Mouse (Mus musculus) splenic B cell, adult 2 months (primary cell): ENCODE data around the gene Unc5cl.

Source experiments
- DNase-seq: peaks from one replicate; pipeline ENCODE4 v3.0.0-alpha.2; 2011; ENCODE audit warnings: low read depth, low spot score
- H3K27me3 ChIP-seq: 2 replicates; pipeline ENCODE4 v1.6.1; 2012; ENCODE audit warnings: mild to moderate bottlenecking, low read length, moderate library complexity, mixed read lengths; ENCODE audit not compliant: control insufficient read depth, poor library complexity, insufficient read depth, severe bottlenecking
- H3K36me3 ChIP-seq: 2 replicates; pipeline ENCODE4 v1.6.1; 2012; ENCODE audit warnings: mild to moderate bottlenecking, low read length, moderate library complexity, mixed read lengths; ENCODE audit not compliant: control insufficient read depth, poor library complexity, insufficient read depth, severe bottlenecking

The Unc5cl gene

DNA sequence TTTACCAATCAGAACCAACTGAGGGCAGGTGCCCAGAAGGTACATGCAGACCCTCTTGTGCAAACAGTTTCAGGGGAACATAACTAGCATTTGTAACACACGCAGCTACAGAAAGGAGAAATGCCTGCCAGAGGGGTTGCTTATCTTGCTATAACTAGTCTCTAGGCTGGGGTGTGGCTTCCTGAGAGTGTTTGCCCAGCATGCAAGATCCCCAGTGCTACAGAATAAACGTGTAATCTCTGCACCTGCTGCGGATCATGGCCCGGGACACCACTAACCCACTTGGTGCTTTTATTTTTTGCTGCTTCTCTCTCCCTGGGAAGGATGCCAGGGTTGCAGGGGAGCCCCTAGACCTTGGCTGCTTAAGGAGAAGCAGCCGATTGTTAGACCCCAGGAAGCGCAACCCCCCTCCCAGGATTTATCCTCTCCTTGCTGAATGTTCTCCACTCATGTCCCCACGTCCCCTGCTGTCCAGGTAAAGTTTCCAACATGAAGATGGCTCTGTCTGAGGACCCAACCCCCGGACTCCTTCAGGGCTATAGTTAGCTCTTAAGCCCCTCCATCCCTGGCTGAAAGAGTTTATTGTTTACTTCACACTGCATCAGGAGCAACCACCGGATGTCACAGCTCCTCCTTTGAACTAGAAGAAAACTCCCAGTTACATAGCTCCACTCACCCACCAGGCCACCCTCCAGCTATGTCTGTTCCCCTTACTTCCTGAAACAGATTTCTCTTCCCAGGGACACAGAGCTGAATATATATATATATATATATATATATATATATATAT is 28.7 kb upstream of the Unc5cl start:
- DNase-seq, result peak; percentile 49
- Histone ChIP-seq H3K27me3 (no peaks in the 10 kb centered on the region), H3K36me3 (no peaks in the 10 kb centered on the region)

DNA sequence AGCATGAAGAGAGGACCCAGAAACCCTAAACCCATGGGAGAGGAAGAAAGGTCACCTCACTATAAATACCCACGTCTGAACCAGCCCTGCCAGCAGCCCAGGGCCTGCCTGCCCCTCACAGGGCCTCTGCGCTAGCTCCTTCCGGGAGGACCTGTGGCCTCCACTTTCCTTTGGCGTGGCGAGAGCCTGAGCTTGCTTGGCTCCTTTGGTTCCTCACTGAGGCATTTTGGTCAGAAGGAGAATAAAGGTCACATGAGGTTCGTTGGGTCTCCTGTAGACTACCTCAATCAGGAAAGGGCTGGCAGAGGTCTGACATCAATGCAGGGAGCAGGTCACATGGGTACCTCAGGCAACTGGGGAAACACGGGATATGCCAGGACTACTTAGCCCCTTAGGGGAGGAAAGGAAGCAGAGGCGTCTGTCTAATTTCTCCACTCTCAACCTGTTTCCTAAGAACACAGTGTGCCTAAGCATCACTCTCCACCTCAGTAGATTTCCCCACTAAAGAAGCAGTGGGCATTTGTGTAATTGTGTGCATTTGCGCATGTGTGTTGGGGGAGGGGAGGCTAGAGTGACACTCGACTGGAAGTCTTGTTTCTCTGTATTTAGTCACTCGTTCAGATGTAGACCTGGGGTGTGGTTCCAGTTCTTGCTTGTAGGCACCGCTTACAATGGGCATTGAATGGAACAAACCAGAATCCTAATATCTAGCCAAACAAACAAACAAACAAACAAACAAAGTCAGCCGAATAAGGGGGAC is 27.5 kb upstream of the Unc5cl start:
- Histone ChIP-seq H3K27me3 (no peaks in the 10 kb centered on the region), H3K36me3 (no peaks in the 10 kb centered on the region)
- DNase-seq, result peak; percentile 68

DNA sequence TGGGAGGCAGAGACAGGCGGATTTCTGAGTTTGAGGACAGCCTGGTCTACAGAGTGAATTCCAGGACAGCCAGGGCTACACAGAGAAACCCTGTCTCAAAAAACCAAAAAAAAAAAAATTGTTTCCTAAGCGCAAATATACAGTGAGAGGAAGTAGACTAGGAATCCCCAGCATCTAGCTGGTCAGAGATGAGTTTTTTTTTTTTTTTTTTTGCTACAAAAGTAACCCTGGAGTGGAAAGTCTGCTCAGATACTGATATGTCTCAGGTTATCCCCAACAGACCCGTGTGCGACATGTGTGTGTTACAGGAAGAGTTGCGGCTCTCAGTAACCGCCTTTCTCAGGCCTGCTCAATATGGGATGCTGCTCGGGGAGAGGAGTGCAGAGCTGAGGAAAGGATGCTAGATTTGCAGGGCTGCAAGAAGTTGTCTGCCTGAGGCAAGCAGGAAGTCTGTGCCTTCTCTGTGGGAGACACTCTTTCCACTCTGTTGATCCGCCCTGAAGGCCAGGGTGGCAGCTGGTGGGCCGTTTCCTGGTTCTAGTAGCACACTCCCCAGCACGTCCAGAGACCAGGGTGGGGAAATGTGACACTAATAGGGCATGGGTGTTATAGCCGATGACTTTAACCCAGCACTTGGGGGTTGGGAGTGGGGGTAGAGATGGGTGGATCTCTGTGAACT is 26.7 kb upstream of the Unc5cl start:
- Histone ChIP-seq H3K27me3 (no peaks in the 10 kb centered on the region), H3K36me3 (no peaks in the 10 kb centered on the region)
- DNase-seq, result peak; percentile 58

DNA sequence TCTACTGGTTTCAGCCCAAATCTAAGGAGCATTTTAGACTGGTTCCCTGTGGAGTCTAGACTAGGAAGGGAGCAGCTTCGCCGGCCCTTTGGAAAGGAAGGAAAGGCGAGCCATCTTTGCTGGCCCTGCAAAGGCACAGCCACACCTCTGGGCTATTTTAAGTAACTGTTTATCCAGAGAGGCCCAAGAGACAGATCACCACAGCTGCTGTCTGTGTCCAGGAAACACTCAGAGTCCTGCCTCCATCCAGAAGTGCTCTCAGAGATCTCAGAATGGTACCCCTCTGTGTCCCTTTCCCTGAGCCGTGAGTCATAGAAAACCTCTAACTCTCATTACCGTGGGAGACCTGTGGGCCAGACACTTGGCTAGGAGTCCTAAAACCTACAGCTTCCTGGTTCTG is 24.3 kb upstream of the Unc5cl start:
- H3K27me3 ChIP-seq, result no peaks in the 10 kb centered on the region
- no peaks in the 10 kb centered on the region for H3K36me3 ChIP-seq
- DNase-seq, result no peak

DNA sequence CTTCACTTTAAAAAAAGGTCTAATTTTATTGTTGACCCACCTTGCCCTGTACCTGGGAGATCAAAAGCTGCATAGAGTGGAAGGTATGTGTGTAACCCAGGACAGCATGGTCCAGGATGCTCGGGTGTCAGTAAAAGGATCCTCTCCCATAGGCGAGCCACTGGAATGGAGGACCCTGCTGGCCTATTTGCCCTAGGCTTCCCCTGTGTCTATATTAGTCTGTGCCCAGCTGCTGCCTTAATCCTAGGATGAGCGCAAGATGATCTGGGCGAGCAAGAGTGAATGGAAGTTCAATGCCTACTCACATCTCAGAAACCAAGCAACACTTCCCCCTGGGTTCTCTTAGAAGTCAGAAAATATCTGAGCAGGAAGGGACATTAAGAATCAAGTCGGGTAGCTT is 23.6 kb upstream of the Unc5cl start:
- Histone ChIP-seq H3K36me3 (no peaks in the 10 kb centered on the region), H3K27me3 (no peaks in the 10 kb centered on the region)
- no peak for DNase-seq

DNA sequence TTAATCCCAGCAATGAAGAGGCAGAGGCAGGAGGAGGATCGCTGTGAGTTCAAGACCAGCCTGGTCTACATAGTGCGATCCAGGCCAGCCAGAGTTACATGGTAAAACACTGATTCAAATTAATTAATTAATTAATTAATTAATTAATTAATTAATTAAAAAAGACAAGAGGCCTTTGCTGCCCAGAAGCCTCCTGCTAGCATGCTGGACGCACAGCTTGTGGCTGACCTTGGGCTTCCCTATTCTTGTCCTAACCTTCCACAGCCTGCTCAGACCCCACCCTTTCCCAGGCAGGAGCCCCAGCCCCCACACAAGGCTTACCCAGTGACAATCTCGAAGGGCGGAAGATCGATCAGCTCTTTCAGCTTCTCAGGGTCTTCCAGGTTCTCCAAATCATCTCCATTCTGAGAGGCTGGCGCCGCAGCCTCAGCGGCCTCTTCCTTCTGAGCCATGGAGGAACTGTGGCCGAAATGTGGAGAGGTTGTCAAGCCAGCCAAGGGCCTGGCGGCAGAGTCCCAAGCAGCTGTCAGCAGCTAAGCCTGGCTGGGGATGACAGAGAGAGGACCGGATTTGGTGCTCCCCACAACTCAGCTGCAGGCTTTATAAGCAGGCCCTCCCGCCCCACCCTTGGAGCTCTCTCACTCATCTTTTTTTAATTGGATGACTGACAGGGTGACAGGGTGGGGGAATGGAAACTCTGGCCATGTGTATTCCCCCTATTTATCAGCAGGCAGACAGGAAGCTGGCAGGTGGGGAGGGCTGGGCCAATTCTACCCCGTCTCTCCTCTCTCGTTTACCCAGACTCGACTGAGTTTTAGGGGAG is 22.3 kb upstream of the Unc5cl start, which contains the start of gene Apobec2:
Apobec2 (minus strand) TSS at position 773 of the 823 bp plus-strand sequence.
- Histone ChIP-seq H3K27me3 (no peaks in the 10 kb centered on the region), H3K36me3 (no peaks in the 10 kb centered on the region)
- DNase-seq, result no peak

DNA sequence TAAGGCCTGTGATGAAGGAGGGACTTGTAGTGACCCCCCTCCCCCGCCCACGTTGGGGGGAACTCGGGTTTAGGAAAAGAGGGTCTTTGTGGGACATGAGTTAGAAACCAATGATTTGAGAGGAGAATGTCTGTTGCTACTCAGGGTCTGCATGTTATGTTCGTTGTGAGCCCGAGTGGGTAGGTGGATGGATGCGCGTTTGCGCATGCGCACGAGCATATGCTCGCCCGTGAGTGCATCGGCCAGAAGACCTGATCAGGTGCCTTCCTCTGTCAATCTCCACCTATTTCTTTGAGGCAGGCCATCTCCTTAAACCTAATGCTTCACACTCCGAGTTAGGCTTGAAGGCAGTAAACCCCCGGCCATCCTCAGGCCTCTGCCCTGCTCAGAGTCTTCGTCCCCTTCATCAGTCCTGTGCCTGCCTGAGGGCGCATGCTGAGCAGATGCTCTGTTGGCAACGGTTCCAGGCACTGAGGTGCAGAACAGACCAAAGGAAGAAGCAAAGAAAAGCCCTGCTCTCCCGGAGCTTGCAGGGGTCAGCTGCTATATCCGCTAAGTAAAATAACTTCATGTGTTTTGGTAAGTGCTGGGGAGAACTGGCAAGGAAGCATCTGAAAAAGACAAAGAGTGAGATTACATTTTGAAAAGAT is 21.6 kb upstream of the Unc5cl start:
- H3K27me3 ChIP-seq, result no peaks in the 10 kb centered on the region
- no peaks in the 10 kb centered on the region for H3K36me3 ChIP-seq
- no peak for DNase-seq

DNA sequence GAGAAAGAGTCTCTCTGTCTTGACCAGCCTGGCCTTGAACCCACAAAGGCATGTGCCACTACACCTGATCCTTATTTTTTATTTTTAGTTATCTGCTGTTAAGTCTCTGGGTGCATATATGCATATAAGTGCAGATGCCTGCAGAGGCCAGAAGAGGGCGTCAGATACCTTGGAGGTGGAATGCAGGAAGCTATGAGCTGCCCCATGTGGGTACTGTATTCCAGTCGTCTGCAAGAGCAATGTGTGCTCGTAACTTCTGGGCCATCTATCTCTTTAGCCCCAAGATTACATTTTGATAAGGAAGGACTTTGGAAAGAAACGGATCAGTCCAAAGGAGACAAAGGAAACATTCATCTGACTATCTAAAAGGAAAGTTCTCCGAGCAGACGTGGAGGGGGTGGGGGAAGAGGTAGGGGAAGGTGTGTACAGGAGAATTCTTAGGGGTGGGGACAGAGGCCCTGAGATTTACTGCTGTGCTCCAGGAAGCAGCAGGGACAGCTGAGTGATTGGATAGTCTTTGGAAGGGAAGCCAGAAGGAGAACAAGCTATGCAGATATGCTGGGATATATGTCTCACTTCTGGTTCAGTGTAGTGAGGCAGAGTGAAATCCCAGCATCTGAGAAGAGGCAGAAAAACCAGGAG is 20.9 kb upstream of the Unc5cl start:
- Histone ChIP-seq H3K36me3 (no peaks in the 10 kb centered on the region), H3K27me3 (no peaks in the 10 kb centered on the region)
- DNase-seq, result no peak

DNA sequence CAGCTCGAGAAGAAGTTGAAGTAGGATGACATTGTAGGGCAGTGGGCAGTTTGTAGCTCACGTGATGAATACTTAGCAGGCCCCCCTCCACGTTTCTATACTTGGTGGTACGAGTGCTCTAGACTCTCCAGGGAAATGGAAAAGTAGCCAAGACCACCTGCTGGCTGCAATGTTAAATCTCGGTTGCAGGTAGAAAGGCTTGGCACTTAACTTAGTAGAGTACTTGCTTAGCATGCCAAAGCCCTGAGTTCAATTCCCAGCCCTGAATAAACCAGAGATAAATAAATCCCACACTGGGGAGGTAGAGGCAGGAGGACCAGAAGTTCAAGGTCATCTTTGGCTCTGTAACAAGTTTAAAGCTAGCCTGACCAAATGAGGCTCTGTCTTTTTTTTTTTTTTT is 20.2 kb upstream of the Unc5cl start:
- no peaks in the 10 kb centered on the region for H3K27me3 ChIP-seq
- no peak for DNase-seq
- no peaks in the 10 kb centered on the region for H3K36me3 ChIP-seq

DNA sequence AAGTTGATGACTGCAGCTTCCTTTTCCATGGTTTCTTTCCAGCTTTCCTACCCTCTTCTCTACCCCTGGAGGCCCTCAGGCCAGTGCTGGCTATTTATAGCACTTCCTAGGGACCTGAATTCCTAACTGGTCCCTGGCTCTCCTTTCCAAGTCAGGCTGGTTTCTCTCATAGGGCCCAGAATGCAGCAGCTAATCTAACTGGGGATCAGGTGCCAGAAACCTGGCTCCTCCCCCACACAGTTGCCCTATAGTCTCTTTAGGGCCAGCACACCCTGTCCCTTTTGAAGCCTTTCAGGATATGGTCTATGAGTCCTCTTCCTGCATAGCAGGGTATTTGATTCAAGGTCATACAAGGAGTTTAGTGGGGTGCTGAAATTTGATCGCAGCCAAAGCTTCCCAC is 18.2 kb upstream of the Unc5cl start:
- no peak for DNase-seq
- H3K27me3 ChIP-seq, result no peaks in the 10 kb centered on the region
- H3K36me3 ChIP-seq, result no peaks in the 10 kb centered on the region

DNA sequence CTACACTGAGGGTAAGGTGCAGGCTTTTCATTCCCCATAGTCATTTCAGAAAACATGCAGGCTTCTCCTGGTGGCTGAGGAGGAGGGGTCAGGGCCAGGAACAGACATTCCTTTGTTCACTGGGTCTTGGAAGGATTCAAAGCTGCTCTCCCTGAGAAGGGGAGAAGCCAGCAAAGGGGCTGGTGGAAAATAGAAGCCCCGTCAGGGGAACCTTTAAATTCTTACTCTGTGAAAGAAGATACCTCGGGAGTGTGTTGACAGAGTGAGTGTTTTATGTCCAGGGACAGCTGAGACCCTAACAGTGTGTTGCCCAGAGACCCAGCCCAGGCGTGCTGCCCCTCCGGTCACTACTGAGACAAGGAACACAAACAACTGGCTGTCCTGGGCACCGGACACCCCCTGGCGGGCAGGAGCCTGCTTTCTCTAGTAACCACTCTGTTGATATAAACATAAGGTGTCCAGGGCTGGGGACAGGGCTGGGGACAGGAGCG is 17.2 kb upstream of the Unc5cl start:
- no peak for DNase-seq
- Histone ChIP-seq H3K27me3 (no peaks in the 10 kb centered on the region), H3K36me3 (no peaks in the 10 kb centered on the region)

DNA sequence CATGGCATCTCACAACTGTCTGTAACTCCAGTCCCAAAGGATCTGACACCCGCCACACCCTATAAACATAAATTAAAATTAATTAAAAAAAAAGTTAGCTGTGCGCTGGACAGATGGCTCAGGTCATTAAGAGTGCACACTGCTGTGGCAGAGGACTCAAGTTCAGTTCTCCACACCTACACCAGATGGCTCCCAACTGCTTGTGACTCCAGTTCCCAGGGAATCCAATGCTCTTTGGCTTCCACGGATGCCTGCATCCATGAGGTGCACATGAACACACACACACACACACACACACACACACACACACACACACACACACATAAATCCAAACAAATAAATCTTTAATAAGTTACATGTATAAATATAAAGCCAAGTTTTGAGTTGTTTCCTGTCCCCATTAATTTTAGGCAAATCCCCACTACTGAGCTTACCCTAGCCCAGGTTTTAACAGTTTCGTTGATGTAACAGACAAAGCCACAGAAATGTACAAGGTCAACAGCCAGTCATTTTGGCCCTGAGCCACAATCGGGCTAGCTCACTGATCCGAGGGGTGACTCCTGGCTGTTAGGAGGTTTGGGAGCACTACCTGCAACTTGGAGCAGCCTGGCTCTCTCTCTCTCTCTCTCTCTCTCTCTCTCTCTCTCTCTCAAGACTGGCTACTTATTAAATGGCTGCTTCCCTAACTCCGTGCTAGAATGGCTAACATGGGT is 11.8 kb upstream of the Unc5cl start:
- DNase-seq, result no peak
- H3K36me3 ChIP-seq, result no peaks in the 10 kb centered on the region

DNA sequence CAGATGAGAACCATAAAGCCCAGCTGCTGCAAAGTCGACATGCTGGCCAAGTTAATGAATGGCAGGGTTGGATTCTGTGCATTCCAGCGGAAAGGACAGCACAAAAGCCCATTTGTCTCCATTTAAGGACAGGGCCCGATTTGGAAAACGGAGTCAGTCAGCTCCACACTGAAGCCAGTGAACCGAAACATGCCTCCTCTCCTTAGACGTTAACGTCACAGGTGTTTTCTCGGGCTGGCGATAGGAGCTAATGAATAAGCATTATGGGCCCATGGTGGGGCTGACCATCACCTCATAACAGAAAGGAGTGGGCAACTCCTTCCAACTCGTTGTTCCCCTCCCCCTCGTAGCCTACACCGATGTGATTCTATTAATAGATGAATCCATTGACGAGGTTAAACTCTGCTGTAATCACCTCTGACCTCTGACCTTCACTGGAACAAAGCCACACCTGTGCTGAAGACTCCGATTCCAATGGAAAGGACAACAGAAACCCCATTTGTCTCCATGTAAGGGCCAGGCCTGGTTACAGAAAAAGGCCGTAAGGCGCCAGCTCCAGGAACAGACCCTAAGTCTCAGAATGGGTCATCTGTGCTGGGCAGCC is 11.1 kb upstream of the Unc5cl start:
- no peak for DNase-seq
- no peaks in the 10 kb centered on the region for H3K36me3 ChIP-seq
- no peaks in the 10 kb centered on the region for H3K27me3 ChIP-seq

More for the DNA sequence above, 11.8 kb upstream of the Unc5cl start:
- H3K27me3 ChIP-seq, result no peaks in the 10 kb centered on the region
